Mouse (Mus musculus) retina, embryonic 14.5 days (tissue): ENCODE results near the gene Apol8.

ENCODE experiments used
- DNase-seq: peaks from one replicate; pipeline ENCODE4 v3.0.0-alpha.2; 2015; ENCODE audit warnings: low spot score

Gene Apol8

GRCm38 (mm10) chr15:77785807-77786206, 29.0 kb upstream of the Apol8 start:
- no peak for DNase-seq

GRCm38 (mm10) chr15:77784039-77784824, 27.4 kb upstream of the Apol8 start:
- no peak for DNase-seq

GRCm38 (mm10) chr15:77782449-77783014, 25.7 kb upstream of the Apol8 start:
- DNase-seq = peak; percentile 65

GRCm38 (mm10) chr15:77775186-77775963, 18.6 kb upstream of the Apol8 start:
- peak; percentile 88 for DNase-seq

GRCm38 (mm10) chr15:77774303-77774702, 17.5 kb upstream of the Apol8 start:
- no peak for DNase-seq

GRCm38 (mm10) chr15:77773099-77773915, 16.5 kb upstream of the Apol8 start:
- no peak for DNase-seq

- no peak for DNase-seq
These were observed 14.1 kb upstream of the Apol8 start for GRCm38 (mm10) chr15:77770942-77771341.

GRCm38 (mm10) chr15:77770341-77770740, 13.5 kb upstream of the Apol8 start:
- no peak for DNase-seq

GRCm38 (mm10) chr15:77766981-77767380, 10.2 kb upstream of the Apol8 start:
- DNase-seq = no peak

- DNase-seq = no peak
These were observed 8.8 kb upstream of the Apol8 start for GRCm38 (mm10) chr15:77765484-77766093.

GRCm38 (mm10) chr15:77764391-77765006, 7.7 kb upstream of the Apol8 start:
- DNase-seq = no peak

- DNase-seq = no peak
These were observed 6.9 kb upstream of the Apol8 start for GRCm38 (mm10) chr15:77763702-77764101.

GRCm38 (mm10) chr15:77763050-77763449, 6.2 kb upstream of the Apol8 start:
- DNase-seq = no peak

GRCm38 (mm10) chr15:77761561-77762380, 5.0 kb upstream of the Apol8 start:
- peak; percentile 63 for DNase-seq

GRCm38 (mm10) chr15:77761083-77761482, 4.3 kb upstream of the Apol8 start:
- no peak for DNase-seq

- DNase-seq = no peak
These were observed 3.2 kb upstream of the Apol8 start for GRCm38 (mm10) chr15:77760037-77760436.

GRCm38 (mm10) chr15:77757586-77758226, 903 bp upstream of the Apol8 start:
- DNase-seq = no peak

- DNase-seq = no peak
These were observed 722 bp downstream of the Apol8 start for GRCm38 (mm10) chr15:77756081-77756480.

GRCm38 (mm10) chr15:77755132-77755531, 1.7 kb downstream of the Apol8 start:
- no peak for DNase-seq

- peak; percentile 51 for DNase-seq
These were observed 4.4 kb downstream of the Apol8 start for GRCm38 (mm10) chr15:77752443-77752842.
